8 mouse cellular contexts compared by ENCODE assay signal in genomic region chr13:76810496-76810939, GRCm38 (mm10).
A peak's percentile ranks its signal among the peaks of the same experiment; 100 is the strongest.
DNase-seq lines count a peak whose midpoint lies in the region; ATAC-seq lines count a peak whose summit lies in the region.

No protein-coding gene starts in this region.

- H3K4me3 ChIP-seq in heart, embryonic 16.5 days (ENCODE audit: low read length), result no peak overlapping the region

- peak; percentile 45; the same call in 1 of the 2 replicates for ATAC-seq in heart, embryonic 16.5 days (replicated peaks; ENCODE audit: extremely low read depth, insufficient read depth, low FRiP score)
- ATAC-seq in erythroblast, adult 5-6 weeks (replicated peaks; ENCODE audit: low FRiP score, poor library complexity, severe bottlenecking), result no peak

- peak overlapping the region; percentile 29; the same call in 1 of the 2 replicates for H3K9ac ChIP-seq in heart, embryonic 16.5 days (ENCODE audit: low read length)

- no peak overlapping the region for H3K27ac ChIP-seq in heart, embryonic 16.5 days (ENCODE audit: low read length)

- H3K27me3 ChIP-seq in heart, embryonic 16.5 days (ENCODE audit: control insufficient read depth, insufficient read depth, low read length), result no peaks in the 10 kb centered on the region

- H3K9me3 ChIP-seq in heart, embryonic 16.5 days (replicated peaks; ENCODE audit: control insufficient read depth, low read length), result no peaks in the 10 kb centered on the region

- 5% methylated on average over 7 of the region's 7 CpGs for WGBS in heart, embryonic 16.5 days

- no peaks in the 10 kb centered on the region for H3K36me3 ChIP-seq in heart, embryonic 16.5 days (ENCODE audit: control insufficient read depth, insufficient read depth)

- DNase-seq in A20 (ENCODE audit: low read depth, low spot score), result peak; percentile 22
- peak; percentile 58 for DNase-seq in R1 (ENCODE audit: low read depth, low spot score)
- DNase-seq in layer of hippocampus, adult 8-10 months (ENCODE audit: low spot score in 2 of 2), result peak; percentile 26 to 28
- DNase-seq in urinary bladder, adult 2 months (ENCODE audit: low spot score), result no peak
- no peak for DNase-seq in urinary bladder, adult 18-20 months (ENCODE audit: low spot score in 2 of 2)
- DNase-seq in right cerebral cortex, postnatal 25 days, result no peak

- peaks cover 5% of the 10 kb centered on the region for H3K4me1 ChIP-seq in heart, embryonic 16.5 days (ENCODE audit: control insufficient read depth, insufficient read depth, low read length)

- H3K4me2 ChIP-seq in heart, embryonic 16.5 days (ENCODE audit: low read depth, low read length), result peak overlapping the region; percentile 43

Comparison
In these comparisons a context has a peak if more than half of its experiments do, and no peak if none do; other contexts are left out.
1. DNase-seq: peak in A20 (single experiment), R1 (single experiment) and layer of hippocampus, adult 8-10 months (2 of 2); none in urinary bladder, adult 2 months (single experiment), urinary bladder, adult 18-20 months (0 of 2) and right cerebral cortex, postnatal 25 days (single experiment).